Mouse (Mus musculus) stomach, embryonic 14.5 days (tissue): ENCODE measurements at regions not wholly inside any gene's neighbourhood (a gene's known extent, or its start where the extent isn't known, plus 50 kb on each side); places are given as distances from the start of the nearest gene placed in this dataset.

Source experiments
- ATAC-seq: fragments of 200-750 bp; cut with Nextera tagmentation; 2 replicates; pipeline ENCODE4 v1.8.0; 2017; ENCODE audit warnings: low read depth, moderate TSS enrichment; ENCODE audit not compliant: insufficient number of reproducible peaks, insufficient read depth, low FRiP score
- H3K27ac ChIP-seq: fragments of 300-500 bp; sonication (generic); 2 replicates; pipeline ENCODE4 v1.5.1; 2014; ENCODE audit warnings: mild to moderate bottlenecking, low read length, moderate library complexity, mixed read lengths
- H3K27me3 ChIP-seq: fragments of 300-500 bp; sonication (generic); 2 replicates; pipeline ENCODE4 v1.6.1; 2014; ENCODE audit warnings: low read length, control low read depth, mixed read lengths; ENCODE audit not compliant: control insufficient read depth, insufficient read depth
- H3K36me3 ChIP-seq: fragments of 300-500 bp; sonication (generic); 2 replicates; pipeline ENCODE4 v1.6.1; 2014; ENCODE audit warnings: mild to moderate bottlenecking, control low read depth, low read length, moderate library complexity, mixed read lengths; ENCODE audit not compliant: control insufficient read depth, insufficient read depth
- H3K4me1 ChIP-seq: fragments of 300-500 bp; sonication (generic); 2 replicates; pipeline ENCODE4 v1.6.1; 2014; ENCODE audit warnings: low read length, control low read depth, mixed read lengths; ENCODE audit not compliant: control insufficient read depth, insufficient read depth
- H3K4me2 ChIP-seq: fragments of 300-500 bp; sonication (generic); replicated peaks from 2 replicates; pipeline ENCODE4 v1.6.1; 2014; ENCODE audit warnings: low read depth, low read length, control low read depth
- H3K4me3 ChIP-seq: fragments of 300-500 bp; sonication (generic); 2 replicates; pipeline ENCODE4 v1.5.1; 2014; ENCODE audit warnings: low read depth, low read length, control low read depth
- H3K9ac ChIP-seq: fragments of 300-500 bp; sonication (generic); replicated peaks from 2 replicates; pipeline ENCODE4 v1.6.1; 2014; ENCODE audit warnings: low read depth, mild to moderate bottlenecking, control low read depth, low read length, moderate library complexity, mixed read lengths
- H3K9me3 ChIP-seq: fragments of 300-500 bp; sonication (generic); 2 replicates; pipeline ENCODE4 v1.6.1; 2016; ENCODE audit warnings: low read depth, low read length, control low read depth; ENCODE audit not compliant: control insufficient read depth
- WGBS: fragments of 180-500 bp; shearing (Covaris S2); extraction: QIAGEN DNeasy Blood & Tissue Kit; methylation state at CpG from one replicate; pipeline ENCODE4 v1.1.7; 2014; 5-methylcytosine and 5-hydroxymethylcytosine counted together

DNA sequence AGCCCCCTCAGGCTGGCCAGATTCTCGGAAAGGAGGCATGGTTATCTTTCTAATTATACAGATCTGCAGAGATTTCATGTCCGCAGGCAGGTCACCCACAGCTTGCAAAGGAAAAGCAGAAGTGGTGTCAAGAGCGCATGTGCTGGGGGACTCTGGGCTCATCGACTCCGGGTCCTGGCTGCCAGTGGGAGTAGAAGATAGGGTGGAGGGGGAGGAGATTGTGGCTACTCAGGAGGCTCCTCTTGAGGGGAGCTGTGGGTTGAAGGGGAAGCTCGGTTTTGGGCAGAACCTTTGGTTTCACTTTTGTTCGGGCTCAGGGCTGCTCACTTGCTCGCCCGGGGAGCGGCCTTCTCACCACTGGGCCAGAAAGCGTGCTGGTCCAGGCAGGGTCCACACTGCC lies 2099.9 kb downstream of the A830018L16Rik start:
- H3K9ac ChIP-seq, result no peak overlapping the region
- no peak overlapping the region for H3K4me3 ChIP-seq
- no peak overlapping the region for H3K27ac ChIP-seq
- no peaks in the 10 kb centered on the region for H3K27me3 ChIP-seq
- H3K4me1 ChIP-seq, result no peaks in the 10 kb centered on the region
- peaks cover 6% of the 10 kb centered on the region; the same call in 1 of the 2 replicates for H3K9me3 ChIP-seq
- no peak overlapping the region for H3K4me2 ChIP-seq
- ATAC-seq, result no peak
- 90% methylated on average over 11 of the region's 11 CpGs for WGBS
- no peaks in the 10 kb centered on the region for H3K36me3 ChIP-seq
